Mouse (Mus musculus): ENCODE data around the gene Ppa1.

Gene Ppa1

GRCm38 (mm10) chr10:61648737-61649645 lies 639 bp downstream of the Ppa1 start:
- no peak for DNase-seq

- no peak for DNase-seq
Measured at GRCm38 (mm10) chr10:61654105-61654504, 5.8 kb downstream of the Ppa1 start.

- DNase-seq: no peak
Measured at GRCm38 (mm10) chr10:61654691-61655090, 6.3 kb downstream of the Ppa1 start.

GRCm38 (mm10) chr10:61655188-61655587 lies 6.8 kb downstream of the Ppa1 start:
- no peak for DNase-seq

DNA sequence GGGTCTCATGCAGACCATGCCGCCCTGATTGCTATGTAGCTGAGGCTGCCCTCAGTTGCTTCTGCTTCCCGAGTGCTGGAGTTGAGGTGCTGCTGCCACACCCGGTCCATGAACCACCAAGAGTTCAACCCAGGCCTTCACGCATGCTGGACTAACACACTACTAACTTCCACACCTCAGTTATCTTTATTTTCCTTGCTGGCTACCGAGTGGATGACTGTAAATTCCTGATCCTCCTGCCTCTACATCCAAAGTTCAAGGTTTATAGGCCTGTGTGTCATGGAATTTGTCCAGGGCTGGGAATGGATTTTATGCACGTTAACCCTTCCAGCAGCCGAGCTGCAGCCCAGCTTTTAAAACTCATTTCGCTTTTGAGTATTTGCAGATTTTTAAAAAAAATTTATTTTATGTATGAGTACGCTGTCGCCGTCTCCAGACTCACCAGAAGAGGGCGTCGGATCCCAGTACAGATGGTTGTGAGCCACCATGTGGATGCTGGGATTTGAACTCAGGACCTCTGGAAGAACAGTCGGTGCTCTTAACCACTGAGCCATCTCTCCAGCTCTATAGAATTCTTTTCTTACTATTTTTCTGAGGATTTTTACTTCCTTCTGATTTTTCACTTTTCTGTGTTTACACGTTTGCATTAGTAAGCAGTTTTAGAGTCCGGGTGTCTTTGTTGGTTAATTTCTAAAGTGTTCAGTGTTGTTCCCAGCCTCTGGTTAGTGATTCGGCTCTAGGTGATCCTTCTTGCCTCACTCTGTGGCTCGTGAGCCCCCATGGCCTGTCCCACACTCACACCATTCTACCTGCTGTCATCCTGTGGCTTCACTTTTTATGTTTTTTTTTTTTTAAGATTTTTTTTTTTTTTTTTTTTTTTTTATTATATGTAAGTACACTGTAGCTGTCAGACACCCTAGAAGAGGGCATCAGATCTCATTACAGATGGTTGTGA lies 8.9 kb downstream of the Ppa1 start:
- no peak for DNase-seq

- no peak for DNase-seq
Measured at GRCm38 (mm10) chr10:61657985-61658384, 9.6 kb downstream of the Ppa1 start.

DNA sequence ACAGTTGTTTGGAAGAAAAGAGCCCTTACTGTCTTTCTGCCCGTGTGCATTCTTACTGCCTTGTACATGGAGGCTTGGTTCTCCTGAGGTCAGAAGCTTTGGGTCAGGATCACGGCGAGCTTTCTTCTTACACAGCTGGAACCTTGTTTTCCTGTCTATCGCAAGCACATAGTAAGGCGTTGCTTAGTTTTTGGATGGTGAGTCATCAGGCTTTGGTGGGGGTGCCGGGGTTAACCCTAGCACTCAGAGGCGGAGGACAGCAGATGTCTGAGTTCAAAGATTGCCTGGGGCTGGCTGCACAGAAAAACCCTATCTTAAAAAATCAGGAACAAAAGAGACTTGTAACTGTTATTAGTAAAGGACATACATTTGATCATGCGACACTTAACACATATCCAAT lies 13.5 kb downstream of the Ppa1 start:
- no peak for DNase-seq

DNA sequence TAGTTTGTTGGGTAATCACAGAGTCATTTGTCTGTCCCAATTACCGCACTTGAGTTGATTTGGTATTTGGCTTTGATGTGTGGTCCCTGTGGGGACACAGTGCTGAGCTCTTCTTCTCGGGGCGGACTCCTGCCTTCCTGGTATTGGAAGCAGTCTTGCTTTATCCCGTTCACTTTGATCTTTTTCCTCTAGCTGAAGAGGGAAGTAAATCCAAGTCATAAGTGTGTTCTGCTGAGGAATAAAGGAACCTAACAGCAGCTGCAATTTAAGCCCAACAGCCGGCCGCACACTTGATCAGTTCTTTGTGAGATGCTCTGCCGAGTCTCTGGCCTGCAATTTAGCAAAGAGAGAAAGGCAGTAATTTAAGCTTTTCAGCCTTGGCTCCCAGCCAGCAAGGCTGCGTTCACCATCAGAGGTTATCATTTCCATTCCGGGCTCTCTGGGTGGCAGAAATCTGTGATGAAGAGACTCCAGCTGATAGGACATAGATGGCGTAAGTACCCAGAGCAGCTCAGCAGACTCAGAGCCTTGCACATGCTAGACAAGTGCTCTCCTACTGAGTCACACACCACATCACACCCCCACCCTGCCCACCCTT lies 14.1 kb downstream of the Ppa1 start:
- no peak for DNase-seq

- no peak for DNase-seq
Measured at GRCm38 (mm10) chr10:61665111-61665510, 16.8 kb downstream of the Ppa1 start.

DNA sequence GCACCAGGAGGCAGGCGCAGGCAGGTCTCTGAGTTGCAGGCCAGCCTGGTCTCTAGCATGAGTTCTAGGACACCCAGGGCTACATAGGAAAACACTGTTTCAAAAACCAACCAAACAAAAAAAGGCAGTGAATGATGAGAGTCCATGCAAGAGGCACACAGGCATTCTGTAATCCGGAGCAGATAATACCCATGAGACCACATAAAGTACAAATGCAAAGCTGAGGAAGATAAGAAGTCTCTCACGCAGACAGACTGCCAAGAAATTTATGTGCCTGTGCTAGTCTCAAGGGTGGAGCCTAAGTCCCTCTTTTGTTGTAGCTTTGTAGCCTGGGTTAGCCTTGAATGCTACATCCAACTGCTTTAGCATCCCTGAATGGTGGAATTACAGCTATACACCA lies 17.3 kb downstream of the Ppa1 start:
- DNase-seq: no peak

GRCm38 (mm10) chr10:61669289-61669688 lies 20.9 kb downstream of the Ppa1 start:
- DNase-seq: no peak

DNA sequence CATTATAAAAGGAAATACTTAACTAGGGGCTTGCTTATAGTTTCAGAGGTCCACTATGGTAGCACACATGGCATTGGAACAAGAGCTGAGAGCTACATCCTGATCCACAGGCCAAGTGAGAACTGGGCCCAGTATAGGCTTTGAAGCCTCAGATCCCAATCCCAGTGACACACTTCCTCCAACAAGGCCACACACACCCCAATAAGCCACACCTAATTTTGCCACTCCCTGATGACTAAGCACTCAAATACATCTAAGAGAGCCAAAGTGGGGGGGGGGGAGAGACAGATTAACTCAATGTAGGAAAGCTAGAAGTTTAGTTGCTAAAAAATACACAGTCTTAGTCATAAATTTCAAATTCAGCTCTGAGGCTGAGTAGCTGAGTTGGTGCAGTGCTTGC lies 21.5 kb downstream of the Ppa1 start:
- DNase-seq: no peak

DNA sequence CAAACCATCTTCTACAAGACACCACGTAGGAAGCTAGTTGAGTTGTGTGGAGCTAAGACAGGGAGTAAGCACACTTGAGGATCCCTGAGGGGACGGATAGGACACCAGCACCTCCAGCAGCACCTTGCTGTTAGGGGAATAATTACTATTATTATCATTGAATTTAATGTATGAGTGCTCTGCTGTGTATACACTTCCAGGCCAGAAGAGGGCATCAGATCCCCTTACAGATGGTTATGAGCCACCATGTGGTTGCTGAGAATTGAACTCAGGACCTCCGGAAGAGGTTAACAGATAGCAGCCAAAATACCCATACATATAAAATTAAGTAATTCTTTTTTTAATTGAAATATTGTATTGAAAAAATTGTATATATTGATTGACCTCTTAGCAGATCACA lies 22.4 kb downstream of the Ppa1 start:
- DNase-seq: no peak

DNA sequence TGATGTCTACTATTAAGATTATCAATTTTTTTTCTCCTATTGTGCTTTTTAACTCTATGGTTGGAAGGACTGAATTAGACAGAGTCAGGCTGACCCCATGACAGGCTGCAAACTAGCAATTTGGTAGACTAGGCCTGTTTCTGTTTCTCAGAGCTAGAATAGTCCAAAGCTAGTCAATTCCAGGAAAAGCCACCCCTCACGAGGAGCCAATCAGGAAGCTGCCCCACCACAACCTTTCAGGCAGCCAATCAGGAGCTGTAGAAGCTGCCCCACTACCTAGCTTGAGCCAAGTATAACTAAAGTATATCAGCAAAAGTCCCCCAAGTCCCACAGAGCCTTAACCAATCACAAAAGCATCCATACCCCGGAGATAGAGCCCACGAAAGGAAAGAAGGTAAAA lies 27.6 kb downstream of the Ppa1 start:
- DNase-seq: no peak

DNA sequence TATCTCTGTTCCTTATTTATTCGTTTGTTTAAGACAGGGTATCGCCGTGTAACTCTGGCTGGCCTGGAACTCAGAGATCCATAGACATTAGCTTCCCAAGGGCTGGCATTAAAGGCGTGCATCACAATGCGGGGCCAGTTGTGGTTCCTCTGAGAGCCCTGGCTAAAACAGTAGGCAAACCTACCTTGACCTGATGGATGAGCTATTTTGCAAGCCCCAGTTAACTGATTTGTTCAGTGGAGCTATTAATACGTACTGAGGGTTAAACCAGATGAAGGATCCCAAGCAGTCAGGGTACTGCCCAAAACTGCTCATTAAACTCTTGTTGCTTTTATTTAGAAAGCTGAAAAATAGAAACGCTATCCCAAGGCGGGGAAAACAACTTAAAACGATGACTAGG lies 31.2 kb downstream of the Ppa1 start:
- DNase-seq: no peak

GRCm38 (mm10) chr10:61680015-61680913 lies 31.9 kb downstream of the Ppa1 start, which contains the start of gene Sar1a:
TSS of gene Sar1a (plus strand) at chr10:61680299.
- peak; percentile 98 for DNase-seq

GRCm38 (mm10) chr10:61689405-61689804 lies 41.1 kb downstream of the Ppa1 start:
- DNase-seq: no peak

DNA sequence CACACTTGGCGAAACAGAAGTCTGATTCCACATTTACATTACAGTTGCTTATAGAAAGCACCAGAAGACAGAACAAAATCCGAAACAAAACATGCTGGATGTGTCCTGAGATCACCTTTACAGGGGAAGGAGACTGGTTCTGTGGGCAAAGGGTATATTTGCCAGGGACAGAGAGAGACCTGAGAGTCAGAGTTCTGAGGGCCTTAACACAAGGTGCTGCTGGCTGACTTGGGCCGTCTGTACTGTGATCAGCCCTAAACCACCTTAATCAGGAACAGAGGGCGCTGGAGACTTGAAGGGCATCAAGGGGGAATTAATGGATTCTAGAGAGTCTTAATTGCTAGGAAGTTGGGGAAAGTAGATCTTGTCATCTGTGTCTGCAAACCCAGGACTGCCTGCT lies 45.2 kb downstream of the Ppa1 start:
- no peak for DNase-seq

GRCm38 (mm10) chr10:61694870-61695670 lies 46.7 kb downstream of the Ppa1 start, which contains the start of gene Tysnd1:
TSS of gene Tysnd1 (plus strand) at chr10:61695514.
- peak; percentile 97 for DNase-seq

DNA sequence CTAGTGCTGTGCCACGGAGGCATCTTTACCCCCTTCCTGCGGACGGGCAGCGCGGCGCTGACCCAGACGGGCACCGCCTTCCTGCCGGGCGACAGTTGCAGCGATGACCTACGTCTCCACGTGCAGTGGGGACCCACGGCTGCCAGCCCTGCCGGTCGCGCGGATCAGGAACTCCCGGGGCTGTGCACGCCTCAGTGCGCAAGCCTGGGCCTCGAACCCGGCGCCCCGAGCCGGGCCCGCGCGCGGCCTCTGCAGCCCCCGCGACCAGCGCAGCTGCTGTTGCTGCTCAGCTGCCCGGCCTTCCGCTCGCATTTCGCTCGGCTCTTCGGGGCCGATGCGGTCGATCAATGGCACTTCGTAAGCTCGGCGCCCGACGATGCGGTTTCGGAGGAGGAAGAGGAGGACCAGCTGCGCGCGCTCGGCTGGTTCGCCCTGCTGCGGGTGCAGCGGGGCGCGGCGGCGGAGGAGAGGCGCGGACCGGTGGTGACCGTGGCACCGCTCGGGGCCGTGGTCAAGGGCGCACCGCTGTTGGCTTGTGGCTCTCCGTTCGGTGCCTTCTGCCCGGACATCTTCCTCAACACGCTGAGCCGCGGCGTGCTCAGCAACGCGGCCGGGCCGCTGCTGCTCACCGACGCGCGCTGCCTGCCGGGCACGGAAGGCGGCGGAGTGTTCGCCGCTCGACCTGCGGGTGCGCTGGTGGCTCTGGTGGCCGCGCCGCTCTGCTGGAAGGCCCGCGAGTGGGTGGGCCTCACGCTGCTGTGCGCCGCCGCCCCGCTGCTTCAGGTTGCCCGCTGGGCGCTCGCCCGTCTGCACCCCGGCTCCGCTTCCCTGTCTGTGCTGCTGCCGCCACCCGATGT lies 47.6 kb downstream of the Ppa1 start:
- peak; percentile 17 for DNase-seq
